Mouse (Mus musculus): ENCODE measurements at regions not wholly inside any gene's neighbourhood (a gene's known extent, or its start where the extent isn't known, plus 50 kb on each side); places are given as distances from the start of the nearest gene placed in this dataset.

- in situ Hi-C loops (cut with MboI, MseI) = loop anchor here in 1 of 2 experiments (25.0 kb wide), 1 partner anchor 672 kb away; the partner anchor contains the start of genes Ssmem1 and Tmem209
Measured at GRCm38 (mm10) chr6:31184554-31184953, 214.0 kb upstream of the Mkln1 start.

- in situ Hi-C loops (cut with MboI, MseI) = loop anchor here in 1 of 2 experiments (25.0 kb wide), 1 partner anchor 673 kb away; the partner anchor contains the start of genes Ssmem1 and Tmem209
Measured at GRCm38 (mm10) chr6:31185151-31185550, 213.4 kb upstream of the Mkln1 start.

GRCm38 (mm10) chr6:31188066-31188465 lies 210.5 kb upstream of the Mkln1 start:
- in situ Hi-C loops (cut with MboI, MseI) = loop anchor here in 1 of 2 experiments (25.0 kb wide), 1 partner anchor 676 kb away; the partner anchor contains the start of genes Ssmem1 and Tmem209

- in situ Hi-C loops (cut with MboI, MseI) = loop anchor here in 1 of 2 experiments (25.0 kb wide), 1 partner anchor 677 kb away; the partner anchor contains the start of genes Ssmem1 and Tmem209
Measured at GRCm38 (mm10) chr6:31189060-31189459, 209.5 kb upstream of the Mkln1 start.

- in situ Hi-C loops (cut with MboI, MseI) = loop anchor here in 1 of 2 experiments (25.0 kb wide), 1 partner anchor 678 kb away; the partner anchor contains the start of genes Ssmem1 and Tmem209
Measured at GRCm38 (mm10) chr6:31190070-31190469, 208.5 kb upstream of the Mkln1 start.

GRCm38 (mm10) chr6:31190628-31191373 lies 207.7 kb upstream of the Mkln1 start:
- in situ Hi-C loops (cut with MboI, MseI) = loop anchor here in 1 of 2 experiments (25.0 kb wide), 1 partner anchor 678 kb away; the partner anchor contains the start of genes Ssmem1 and Tmem209

GRCm38 (mm10) chr6:31191577-31191976 lies 207.0 kb upstream of the Mkln1 start:
- in situ Hi-C loops (cut with MboI, MseI) = loop anchor here in 1 of 2 experiments (25.0 kb wide), 1 partner anchor 679 kb away; the partner anchor contains the start of genes Ssmem1 and Tmem209

- in situ Hi-C loops (cut with MboI, MseI) = loop anchor here in 1 of 2 experiments (25.0 kb wide), 1 partner anchor 680 kb away; the partner anchor contains the start of genes Ssmem1 and Tmem209
Measured at GRCm38 (mm10) chr6:31192197-31192596, 206.3 kb upstream of the Mkln1 start.

GRCm38 (mm10) chr6:31193202-31193601 lies 205.3 kb upstream of the Mkln1 start:
- in situ Hi-C loops (cut with MboI, MseI) = loop anchor here in 1 of 2 experiments (25.0 kb wide), 1 partner anchor 681 kb away; the partner anchor contains the start of genes Ssmem1 and Tmem209

GRCm38 (mm10) chr6:31197631-31198338 lies 200.8 kb upstream of the Mkln1 start:
- in situ Hi-C loops (cut with MboI, MseI) = loop anchor here in 1 of 2 experiments (25.0 kb wide), 1 partner anchor 685 kb away; the partner anchor contains the start of genes Ssmem1 and Tmem209

- in situ Hi-C loops (cut with MboI, MseI) = loop anchor here in 1 of 2 experiments (25.0 kb wide), 1 partner anchor 686 kb away; the partner anchor contains the start of genes Ssmem1 and Tmem209
Measured at GRCm38 (mm10) chr6:31198340-31198739, 200.2 kb upstream of the Mkln1 start.

GRCm38 (mm10) chr6:31200705-31201104 lies 197.8 kb upstream of the Mkln1 start:
- in situ Hi-C loops (cut with MboI, MseI) = no loop called here

GRCm38 (mm10) chr6:31201375-31201972 lies 197.1 kb upstream of the Mkln1 start:
- in situ Hi-C loops (cut with MboI, MseI) = no loop called here

GRCm38 (mm10) chr6:31202594-31202993 lies 195.9 kb upstream of the Mkln1 start:
- in situ Hi-C loops (cut with MboI, MseI) = no loop called here

- in situ Hi-C loops (cut with MboI, MseI) = no loop called here
Measured at GRCm38 (mm10) chr6:31204434-31204833, 194.1 kb upstream of the Mkln1 start.

GRCm38 (mm10) chr6:31204839-31205238 lies 193.7 kb upstream of the Mkln1 start:
- in situ Hi-C loops (cut with MboI, MseI) = no loop called here

- in situ Hi-C loops (cut with MboI, MseI) = no loop called here
Measured at GRCm38 (mm10) chr6:31206106-31206505, 192.4 kb upstream of the Mkln1 start.

- in situ Hi-C loops (cut with MboI, MseI) = no loop called here
Measured at GRCm38 (mm10) chr6:31207231-31207630, 191.3 kb upstream of the Mkln1 start.

- in situ Hi-C loops (cut with MboI, MseI) = no loop called here
Measured at GRCm38 (mm10) chr6:31208224-31208623, 190.3 kb upstream of the Mkln1 start.

GRCm38 (mm10) chr6:31209411-31210139 lies 189.0 kb upstream of the Mkln1 start:
- in situ Hi-C loops (cut with MboI, MseI) = loop anchor here in 1 of 2 experiments (5.0 kb wide), 1 partner anchor 82 kb away; no protein-coding TSS in a partner anchor

All from T-helper 17 cell (primary cell).